Mouse (Mus musculus): ENCODE measurements around the gene Lin7a. TPM values are rescaled to one million over a fixed set of nuclear protein-coding genes. Genes with fewer than 3 reads are reported as not detected.
A peak's percentile ranks its signal among the peaks of the same experiment; 100 is the strongest.

Gene Lin7a
- polyA plus RNA-seq, 1 experiment from 2014 or later: 1.3 TPM

DNA sequence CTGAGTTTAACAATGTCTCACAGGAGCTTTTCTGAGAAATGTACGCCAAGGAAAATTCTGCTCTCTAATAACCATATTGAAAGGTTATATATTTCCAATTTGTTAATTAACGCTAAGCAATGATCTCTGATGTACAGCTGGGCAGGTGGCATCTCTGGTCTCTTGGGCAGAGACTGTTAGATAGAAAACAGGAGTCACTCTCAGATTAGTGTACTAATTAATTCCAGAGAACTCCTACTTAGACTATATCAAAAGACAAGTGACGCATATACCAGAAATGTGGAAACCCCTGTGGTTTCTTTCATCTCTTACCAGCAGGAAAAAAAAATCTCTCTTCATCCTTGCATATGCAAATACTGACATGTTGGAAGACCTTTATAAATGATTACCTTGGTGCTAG lies 76.4 kb downstream of the Lin7a start:
- Histone ChIP-seq H3K27ac (replicated peaks) (no peak overlapping the region), H3K9me3 (replicated peaks) (no peaks in the 10 kb centered on the region), H3K4me3 (replicated peaks) (no peak overlapping the region), H3K4me1 (replicated peaks) (no peaks in the 10 kb centered on the region), H3K4me2 (no peak overlapping the region), H3K36me3 (replicated peaks) (no peaks in the 10 kb centered on the region), H3K9ac (no peak overlapping the region), H3K27me3 (no peaks in the 10 kb centered on the region)
- 67% methylated on average over 3 of the region's 3 CpGs for WGBS (ENCODE audit: insufficient replicate concordance)
- ATAC-seq (ENCODE audit: insufficient read depth): no peak

DNA sequence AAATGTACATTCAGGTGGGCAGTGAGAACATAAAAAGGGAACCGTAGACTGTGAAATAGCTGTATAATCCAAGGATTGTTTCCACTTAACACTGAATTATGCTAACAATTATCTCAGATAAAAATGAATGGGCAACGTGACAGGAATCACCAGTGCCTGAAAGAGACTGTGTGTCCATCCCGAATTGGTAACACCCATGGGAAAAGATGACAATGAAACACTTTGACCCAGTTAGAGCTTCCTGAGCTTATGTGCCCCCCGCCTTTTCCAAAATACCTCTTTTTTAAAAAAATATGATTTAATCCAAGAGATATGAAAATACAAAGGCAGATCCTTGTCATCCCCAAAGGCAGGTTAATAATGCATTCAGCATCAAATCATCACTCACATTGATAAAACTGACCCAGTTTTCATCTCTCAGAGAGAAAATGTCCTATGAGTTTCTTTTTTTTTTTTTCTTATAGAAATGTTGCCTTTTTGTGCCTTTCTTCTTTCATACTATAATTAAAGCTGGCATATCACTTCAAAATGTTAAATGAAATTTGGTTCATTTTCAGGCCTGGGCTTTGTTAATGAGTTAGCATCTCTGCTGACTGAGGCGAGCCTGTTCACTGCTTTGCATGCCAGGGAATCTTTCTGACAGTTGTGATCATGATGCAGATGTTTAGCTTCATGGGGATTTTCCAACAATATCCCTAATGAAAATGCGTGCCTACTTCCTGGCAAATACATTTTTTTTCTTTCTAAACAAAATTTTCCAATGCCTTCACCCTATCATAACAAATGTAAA lies 80.4 kb downstream of the Lin7a start:
- H3K27me3 ChIP-seq: no peaks in the 10 kb centered on the region
- no peak overlapping the region for H3K4me3 ChIP-seq (replicated peaks)
- H3K4me1 ChIP-seq (replicated peaks): no peaks in the 10 kb centered on the region
- H3K27ac ChIP-seq (replicated peaks): no peak overlapping the region
- 56% methylated on average over 6 of the region's 6 CpGs for WGBS (ENCODE audit: insufficient replicate concordance)
- H3K36me3 ChIP-seq (replicated peaks): no peaks in the 10 kb centered on the region
- H3K9me3 ChIP-seq (replicated peaks): no peaks in the 10 kb centered on the region
- ATAC-seq (ENCODE audit: insufficient read depth): no peak
- no peak overlapping the region for H3K9ac ChIP-seq
- no peak overlapping the region for H3K4me2 ChIP-seq

DNA sequence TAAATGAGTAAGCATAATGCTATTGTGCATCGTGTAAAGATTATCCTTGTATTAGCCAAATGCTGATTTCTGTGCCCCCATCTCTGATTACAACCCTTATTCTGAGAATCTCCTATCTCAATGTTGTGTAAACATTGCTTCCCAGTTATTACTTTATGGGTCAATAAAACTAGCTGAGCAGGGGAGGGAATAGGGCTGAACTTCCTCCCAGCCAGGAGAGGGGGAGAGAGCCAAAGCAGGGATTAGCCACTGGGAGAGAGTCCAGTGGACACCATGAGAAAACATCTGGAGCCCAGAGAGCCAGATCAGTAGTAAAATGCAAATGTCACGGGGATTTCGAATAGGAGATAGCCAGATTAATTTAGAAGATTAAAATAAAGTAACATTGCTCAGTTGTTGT lies 82.0 kb downstream of the Lin7a start:
- no peak for ATAC-seq (ENCODE audit: insufficient read depth)
- no peak overlapping the region for H3K27ac ChIP-seq (replicated peaks)
- no peaks in the 10 kb centered on the region for H3K9me3 ChIP-seq (replicated peaks)
- H3K4me2 ChIP-seq: no peak overlapping the region
- no peaks in the 10 kb centered on the region for H3K36me3 ChIP-seq (replicated peaks)
- no peaks in the 10 kb centered on the region for H3K27me3 ChIP-seq
- no peak overlapping the region for H3K4me3 ChIP-seq (replicated peaks)
- 53% methylated on average over 3 of the region's 3 CpGs for WGBS (ENCODE audit: insufficient replicate concordance)
- H3K9ac ChIP-seq: no peak overlapping the region
- H3K4me1 ChIP-seq (replicated peaks): no peaks in the 10 kb centered on the region

DNA sequence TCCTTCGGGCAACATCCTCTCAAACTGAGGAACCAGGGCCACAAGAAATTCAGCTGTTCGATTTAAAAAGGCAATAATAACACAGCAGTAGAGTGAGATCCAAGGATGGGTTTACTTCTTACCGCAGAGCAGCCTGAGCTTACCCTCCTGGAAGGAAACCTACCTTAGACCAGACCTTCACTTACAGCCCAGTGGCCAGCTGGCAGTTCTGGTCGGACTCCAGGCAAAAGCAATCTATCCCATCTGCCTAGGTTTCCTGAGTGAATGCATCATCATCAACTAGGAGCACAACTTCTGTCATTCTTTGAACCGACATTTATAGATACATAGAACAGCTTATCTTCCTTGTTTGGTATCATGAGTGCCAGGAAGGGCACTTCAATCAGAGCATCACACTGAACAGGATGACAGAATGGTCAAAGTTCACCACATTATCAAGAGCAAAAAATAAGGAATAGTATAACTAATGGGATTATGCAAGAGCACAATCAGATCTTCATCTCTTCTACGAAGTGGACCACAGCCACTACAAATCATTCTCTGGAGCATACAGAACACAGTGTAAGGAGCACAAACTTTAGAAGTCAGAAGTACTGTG lies 87.1 kb downstream of the Lin7a start:
- no peak overlapping the region for H3K27ac ChIP-seq (replicated peaks)
- H3K4me3 ChIP-seq (replicated peaks): no peak overlapping the region
- H3K4me2 ChIP-seq: no peak overlapping the region
- no peaks in the 10 kb centered on the region for H3K9me3 ChIP-seq (replicated peaks)
- no peaks in the 10 kb centered on the region for H3K4me1 ChIP-seq (replicated peaks)
- no peaks in the 10 kb centered on the region for H3K27me3 ChIP-seq
- WGBS (ENCODE audit: insufficient replicate concordance): 63% methylated on average over 6 of the region's 6 CpGs
- no peak for ATAC-seq (ENCODE audit: insufficient read depth)
- no peak overlapping the region for H3K9ac ChIP-seq
- H3K36me3 ChIP-seq (replicated peaks): no peaks in the 10 kb centered on the region

DNA sequence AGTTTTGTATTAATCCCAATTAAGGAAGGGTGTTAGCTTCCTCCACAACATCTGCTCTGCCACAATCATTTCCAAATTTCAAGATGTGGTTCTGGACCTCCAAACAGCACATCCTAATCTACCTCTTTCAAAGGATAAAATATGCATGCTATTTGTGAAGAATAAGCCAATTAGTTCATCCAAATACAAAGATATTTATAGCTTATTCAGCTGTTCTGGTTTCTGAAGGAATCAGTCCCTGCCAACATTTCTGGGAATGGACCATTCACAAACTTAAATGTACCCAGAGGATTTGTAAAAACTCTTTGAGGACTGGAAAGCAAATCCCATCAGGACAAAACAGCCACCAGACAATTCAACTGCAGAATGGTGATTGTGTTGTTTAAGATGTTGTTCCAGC lies 87.8 kb downstream of the Lin7a start:
- Histone ChIP-seq H3K9ac (no peak overlapping the region), H3K27ac (replicated peaks) (no peak overlapping the region), H3K27me3 (no peaks in the 10 kb centered on the region), H3K36me3 (replicated peaks) (no peaks in the 10 kb centered on the region), H3K4me2 (no peak overlapping the region), H3K9me3 (replicated peaks) (no peaks in the 10 kb centered on the region), H3K4me1 (replicated peaks) (no peaks in the 10 kb centered on the region), H3K4me3 (replicated peaks) (no peak overlapping the region)
- no peak for ATAC-seq (ENCODE audit: insufficient read depth)

DNA sequence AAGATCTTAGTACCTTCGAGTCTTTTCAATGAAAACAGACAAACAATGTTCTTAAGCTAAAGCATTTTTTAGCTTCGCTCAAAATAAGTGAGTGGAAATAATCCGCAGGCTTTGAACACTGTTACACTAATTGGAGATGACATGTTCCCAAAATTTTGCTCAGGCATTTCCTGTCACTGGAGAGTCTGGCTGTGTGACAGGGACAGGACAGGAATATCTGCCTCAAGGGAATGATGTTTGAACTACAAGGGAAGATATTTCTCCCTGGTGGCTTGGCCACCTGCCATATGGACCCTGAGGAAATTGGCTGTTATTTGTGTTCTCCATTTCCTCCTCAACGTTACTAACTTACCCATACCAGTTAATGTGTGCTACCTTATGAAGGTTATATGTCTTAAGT lies 90.1 kb downstream of the Lin7a start:
- Histone ChIP-seq H3K4me2 (no peak overlapping the region), H3K27ac (replicated peaks) (no peak overlapping the region), H3K9ac (no peak overlapping the region), H3K4me1 (replicated peaks) (no peaks in the 10 kb centered on the region), H3K4me3 (replicated peaks) (no peak overlapping the region), H3K27me3 (no peaks in the 10 kb centered on the region), H3K9me3 (replicated peaks) (no peaks in the 10 kb centered on the region), H3K36me3 (replicated peaks) (no peaks in the 10 kb centered on the region)
- ATAC-seq (ENCODE audit: insufficient read depth): no peak
- WGBS (ENCODE audit: insufficient replicate concordance): 57% methylated on average over 4 of the region's 4 CpGs

DNA sequence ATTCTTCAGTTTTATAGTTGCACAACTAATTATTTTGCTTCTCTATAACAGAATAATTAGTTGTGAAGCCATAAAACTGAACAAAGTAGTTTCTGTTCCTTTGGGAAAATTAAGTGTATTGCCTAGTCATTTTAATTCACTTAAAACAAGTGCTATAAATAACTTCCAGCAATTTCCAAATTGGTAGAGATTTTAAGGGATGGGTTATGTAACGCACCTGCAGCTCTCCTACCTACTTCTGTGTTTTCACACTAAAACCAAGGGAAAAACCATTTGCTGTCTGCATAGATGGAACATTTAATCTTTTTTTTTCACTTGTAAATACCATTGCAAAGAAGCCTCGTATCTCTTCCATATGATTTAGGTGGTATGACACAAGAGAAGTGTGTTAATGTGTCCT lies 90.5 kb downstream of the Lin7a start:
- 48% methylated on average over 2 of the region's 2 CpGs for WGBS (ENCODE audit: insufficient replicate concordance)
- no peaks in the 10 kb centered on the region for H3K4me1 ChIP-seq (replicated peaks)
- H3K27me3 ChIP-seq: no peaks in the 10 kb centered on the region
- no peak overlapping the region for H3K4me2 ChIP-seq
- no peak overlapping the region for H3K4me3 ChIP-seq (replicated peaks)
- H3K27ac ChIP-seq (replicated peaks): no peak overlapping the region
- no peak for ATAC-seq (ENCODE audit: insufficient read depth)
- no peaks in the 10 kb centered on the region for H3K9me3 ChIP-seq (replicated peaks)
- H3K36me3 ChIP-seq (replicated peaks): no peaks in the 10 kb centered on the region
- H3K9ac ChIP-seq: no peak overlapping the region

DNA sequence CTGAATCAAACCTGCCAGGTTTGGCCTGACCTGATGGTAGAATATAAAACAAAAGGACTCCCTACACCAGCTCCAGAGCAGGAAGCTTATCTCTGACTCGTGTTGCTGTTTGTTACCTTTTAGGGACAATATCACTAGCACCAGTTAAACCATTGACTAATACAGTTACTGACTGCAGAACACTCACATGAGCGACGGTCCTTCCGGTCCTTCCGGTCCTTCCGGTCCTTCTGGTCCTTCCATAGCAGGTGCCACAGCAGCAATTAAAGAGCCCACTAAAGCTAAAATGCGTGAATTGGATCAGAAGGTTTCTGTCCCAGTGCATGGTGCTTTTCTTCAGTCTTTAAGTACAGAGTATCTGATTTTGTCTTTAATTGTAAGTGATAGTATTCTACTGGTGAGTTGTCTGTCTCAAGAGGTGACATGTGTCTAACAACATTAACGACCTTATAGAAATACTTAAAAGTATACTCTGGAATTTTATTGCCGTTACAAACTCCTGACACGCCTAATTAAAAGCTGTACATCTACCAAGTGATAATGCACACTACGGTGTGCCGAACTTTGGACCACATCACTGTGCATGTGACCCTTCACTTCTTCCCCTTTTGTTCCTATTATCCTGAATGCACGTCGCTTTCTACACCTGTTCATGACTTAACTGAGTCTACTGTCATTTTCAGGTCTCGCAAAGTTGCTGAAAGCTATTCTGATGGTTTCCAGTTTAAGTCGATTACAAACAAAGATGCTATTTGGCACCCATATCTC lies 91.7 kb downstream of the Lin7a start:
- 70% methylated on average over 16 of the region's 16 CpGs for WGBS (ENCODE audit: insufficient replicate concordance)
- Histone ChIP-seq H3K4me1 (replicated peaks) (no peaks in the 10 kb centered on the region), H3K9ac (no peak overlapping the region), H3K9me3 (replicated peaks) (no peaks in the 10 kb centered on the region), H3K36me3 (replicated peaks) (no peaks in the 10 kb centered on the region), H3K27ac (replicated peaks) (no peak overlapping the region), H3K4me3 (replicated peaks) (no peak overlapping the region), H3K27me3 (no peaks in the 10 kb centered on the region), H3K4me2 (no peak overlapping the region)
- ATAC-seq (ENCODE audit: insufficient read depth): no peak

DNA sequence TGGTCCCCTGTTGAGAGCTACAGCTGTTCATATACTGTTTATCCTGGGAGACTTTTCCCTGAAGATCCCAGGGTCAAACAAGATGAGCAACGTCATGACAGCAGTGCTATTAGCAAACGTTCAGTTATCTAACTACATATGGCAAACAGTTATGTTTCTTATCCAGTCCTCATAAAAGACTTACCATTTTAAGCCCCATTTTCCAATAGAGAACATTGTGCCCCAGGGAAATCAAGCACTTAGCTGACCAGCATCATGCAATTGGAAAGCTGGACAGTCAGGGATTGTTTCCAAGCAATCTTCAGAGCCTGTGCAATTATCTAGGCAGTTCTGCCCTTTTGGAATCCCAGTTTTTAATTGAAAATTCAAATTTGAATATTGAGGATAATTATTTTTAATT lies 105.7 kb downstream of the Lin7a start:
- H3K9ac ChIP-seq: no peak overlapping the region
- H3K9me3 ChIP-seq (replicated peaks): no peaks in the 10 kb centered on the region
- no peak overlapping the region for H3K4me2 ChIP-seq
- no peaks in the 10 kb centered on the region for H3K27me3 ChIP-seq
- no peak for ATAC-seq (ENCODE audit: insufficient read depth)
- 57% methylated on average over 2 of the region's 2 CpGs for WGBS (ENCODE audit: insufficient replicate concordance)
- H3K4me3 ChIP-seq (replicated peaks): no peak overlapping the region
- H3K36me3 ChIP-seq (replicated peaks): no peaks in the 10 kb centered on the region
- no peak overlapping the region for H3K27ac ChIP-seq (replicated peaks)
- no peaks in the 10 kb centered on the region for H3K4me1 ChIP-seq (replicated peaks)

DNA sequence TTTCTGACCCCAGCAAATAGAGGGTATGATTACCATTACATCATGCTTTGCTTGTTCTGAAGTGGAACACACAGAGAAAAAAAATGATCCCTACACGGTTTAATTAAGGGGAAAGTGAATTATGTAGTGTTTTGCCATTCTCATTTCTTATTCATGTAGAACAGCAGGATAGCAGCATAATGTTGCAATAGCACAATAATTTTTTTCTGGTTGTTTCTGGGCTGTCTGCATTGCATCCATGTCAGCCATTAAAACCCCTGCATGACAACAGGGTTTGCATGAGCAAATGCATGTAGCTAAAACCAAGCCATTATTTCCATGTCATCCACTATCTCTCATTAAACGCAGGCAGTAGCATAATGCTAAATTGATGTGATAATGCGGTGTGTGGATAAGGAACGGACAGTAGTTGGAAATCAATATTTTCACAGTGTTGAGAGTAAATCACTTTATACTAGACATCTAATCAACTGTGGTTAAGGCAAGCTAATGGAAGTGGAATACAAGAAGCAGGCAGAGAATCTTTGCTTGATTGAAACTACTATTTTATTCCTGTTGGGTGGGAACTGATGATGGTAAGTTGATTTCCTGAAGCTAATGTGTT lies 109.8 kb downstream of the Lin7a start:
- H3K4me1 ChIP-seq (replicated peaks): no peaks in the 10 kb centered on the region
- no peak overlapping the region for H3K27ac ChIP-seq (replicated peaks)
- no peaks in the 10 kb centered on the region for H3K9me3 ChIP-seq (replicated peaks)
- ATAC-seq (ENCODE audit: insufficient read depth): no peak
- H3K4me2 ChIP-seq: no peak overlapping the region
- 66% methylated on average over 4 of the region's 4 CpGs for WGBS (ENCODE audit: insufficient replicate concordance)
- no peak overlapping the region for H3K9ac ChIP-seq
- H3K4me3 ChIP-seq (replicated peaks): no peak overlapping the region
- H3K27me3 ChIP-seq: no peaks in the 10 kb centered on the region
- no peaks in the 10 kb centered on the region for H3K36me3 ChIP-seq (replicated peaks)

DNA sequence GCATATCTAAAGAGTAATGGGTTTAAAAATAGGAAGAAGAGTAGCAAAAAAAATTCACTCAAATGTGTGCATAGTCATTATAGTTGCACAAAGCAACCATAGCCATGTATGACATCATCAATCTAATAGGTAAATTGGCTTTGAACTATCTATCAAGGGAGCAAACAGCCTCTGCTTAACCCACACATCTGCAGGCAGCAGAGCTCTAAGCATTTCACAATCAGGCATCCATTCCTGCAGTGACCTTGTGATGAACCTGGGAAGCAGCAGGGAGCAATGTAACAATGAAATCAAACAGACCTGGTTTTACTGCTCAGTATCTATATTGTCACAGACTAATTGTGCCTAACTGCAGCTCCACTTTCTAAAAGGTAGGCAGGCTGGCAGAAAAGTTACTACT lies 112.3 kb downstream of the Lin7a start:
- ATAC-seq (ENCODE audit: insufficient read depth): peak; percentile 37; the same call in 1 of the 2 replicates
- H3K27me3 ChIP-seq: no peaks in the 10 kb centered on the region
- no peaks in the 10 kb centered on the region for H3K4me1 ChIP-seq (replicated peaks)
- no peaks in the 10 kb centered on the region for H3K36me3 ChIP-seq (replicated peaks)
- no peak overlapping the region for H3K4me2 ChIP-seq
- no peak overlapping the region for H3K27ac ChIP-seq (replicated peaks)
- no peak overlapping the region for H3K4me3 ChIP-seq (replicated peaks)
- H3K9me3 ChIP-seq (replicated peaks): no peaks in the 10 kb centered on the region
- no peak overlapping the region for H3K9ac ChIP-seq

All from liver, embryonic 15.5 days (tissue).